Mouse (Mus musculus) stomach, embryonic 16.5 days (tissue): ENCODE measurements around the gene 4930590J08Rik. TPM values are rescaled to one million over a fixed set of nuclear protein-coding genes. Genes with fewer than 3 reads are reported as not detected.

Experiments used
- ATAC-seq: fragments of 200-750 bp; cut with Nextera tagmentation; 2 replicates; pipeline ENCODE4 v1.8.0; 2017; ENCODE audit warnings: moderate number of reproducible peaks, moderate TSS enrichment; ENCODE audit not compliant: insufficient read depth, low FRiP score
- H3K27ac ChIP-seq: fragments of 300-500 bp; sonication (generic); 2 replicates; pipeline ENCODE4 v1.5.1; 2014; ENCODE audit warnings: low read length
- H3K27me3 ChIP-seq: fragments of 300-500 bp; sonication (generic); 2 replicates; pipeline ENCODE4 v1.6.1; 2014; ENCODE audit warnings: low read length, control low read depth, mixed read lengths; ENCODE audit not compliant: control insufficient read depth, insufficient read depth
- H3K36me3 ChIP-seq: fragments of 300-500 bp; sonication (generic); 2 replicates; pipeline ENCODE4 v1.6.1; 2014; ENCODE audit warnings: low read length; ENCODE audit not compliant: control insufficient read depth, insufficient read depth
- H3K4me1 ChIP-seq: fragments of 300-500 bp; sonication (generic); 2 replicates; pipeline ENCODE4 v1.6.1; 2014; ENCODE audit warnings: low read length, control low read depth, mixed read lengths; ENCODE audit not compliant: control insufficient read depth, insufficient read depth
- H3K4me2 ChIP-seq: fragments of 300-500 bp; sonication (generic); 2 replicates; pipeline ENCODE4 v1.6.1; 2014; ENCODE audit warnings: low read depth, low read length, mixed read lengths
- H3K4me3 ChIP-seq: fragments of 300-500 bp; sonication (generic); replicated peaks from 2 replicates; pipeline ENCODE4 v1.5.1; 2014; ENCODE audit warnings: mild to moderate bottlenecking, low read length
- H3K9ac ChIP-seq: fragments of 300-500 bp; sonication (generic); 2 replicates; pipeline ENCODE4 v1.6.1; 2014; ENCODE audit warnings: low read length
- H3K9me3 ChIP-seq: fragments of 300-500 bp; sonication (generic); replicated peaks from 2 replicates; pipeline ENCODE4 v1.6.1; 2016; ENCODE audit warnings: low read length, control low read depth; ENCODE audit not compliant: control insufficient read depth
- WGBS: fragments of 180-500 bp; shearing (Covaris S2); extraction: QIAGEN DNeasy Blood & Tissue Kit; methylation state at CpG from one replicate; pipeline ENCODE4 v1.1.7; 2014; 5-methylcytosine and 5-hydroxymethylcytosine counted together
- polyA plus RNA-seq: library from polyadenylated mRNA; unstranded; fragments of >200 nt; fragmentation: Nextera tagmentation; extraction: Ambion mirVana; gene quantifications from 2 replicates; pipeline ENCODE4 v1.2.1, GENCODE M21; 2015

4930590J08Rik gene
- polyA plus RNA-seq, 1 experiment from 2014 or later = 0.19 TPM

DNA sequence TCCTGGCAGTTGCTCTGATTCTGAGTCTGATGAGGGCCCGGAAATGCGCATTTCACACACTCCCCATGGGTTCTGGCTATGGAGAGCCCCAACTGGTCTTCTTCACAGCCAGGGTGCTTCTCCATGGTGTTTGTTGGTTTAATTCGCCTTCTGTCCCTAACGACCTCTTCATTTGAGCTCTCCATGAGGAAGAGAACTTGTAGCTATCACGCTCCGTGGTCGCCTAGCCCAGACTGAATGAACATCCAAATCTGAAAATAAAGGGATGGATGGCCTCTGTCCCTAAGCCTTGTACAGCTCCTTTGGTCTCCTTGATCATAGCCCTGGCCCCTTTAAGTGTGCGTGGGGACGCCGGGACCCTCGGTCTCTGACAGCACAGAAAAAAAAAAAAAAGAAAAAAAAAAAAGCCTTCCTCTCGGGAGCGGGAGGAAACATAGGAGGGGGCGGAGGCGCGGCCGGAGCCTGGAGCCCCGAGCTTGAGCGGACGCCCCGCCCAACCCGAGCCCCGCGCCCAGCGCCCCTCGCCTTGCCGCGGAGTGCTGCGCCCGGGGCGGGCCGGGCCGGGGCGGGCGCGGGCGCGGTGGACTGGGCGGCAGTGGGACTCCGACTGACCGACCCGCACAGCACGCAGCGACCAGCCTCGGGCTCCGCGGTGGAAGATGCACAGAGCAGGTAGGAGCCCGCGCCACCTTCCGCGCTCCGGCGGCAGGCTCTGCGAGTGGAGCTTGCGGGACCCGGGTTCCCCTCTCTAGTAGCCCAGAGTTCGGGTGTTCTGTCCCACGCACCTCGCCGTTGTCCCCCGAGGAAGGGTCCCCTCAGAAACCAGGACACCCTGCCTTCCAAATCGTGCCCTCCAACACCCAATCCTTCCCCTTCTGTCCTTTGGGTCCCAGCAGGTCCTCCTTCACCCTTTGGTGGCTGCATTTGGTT, 76.0 kb downstream of the 4930590J08Rik start, which contains the start of gene Fgd5:
TSS of gene Fgd5 (plus strand) at position 508 of the 930 bp plus-strand sequence.
- Histone ChIP-seq H3K27ac (no peak within 1 kb of the TSS), H3K4me2 (peak within 1 kb of the TSS; percentile 89), H3K4me1 (no peaks in the 10 kb centered on the region), H3K4me3 (peak within 1 kb of the TSS; percentile 57), H3K9ac (peak within 1 kb of the TSS; percentile 71), H3K27me3 (peaks cover 14% of the 10 kb centered on the region), H3K9me3 (no peaks in the 10 kb centered on the region), H3K36me3 (no peaks in the 10 kb centered on the region)
- WGBS = 2% methylated on average over 59 of the region's 62 CpGs
- peak; percentile 77 for ATAC-seq

- Histone ChIP-seq H3K27ac (no peak overlapping the region), H3K9ac (peak overlapping the region; percentile 71), H3K27me3 (peaks cover 14% of the 10 kb centered on the region), H3K4me3 (peak overlapping the region; percentile 57), H3K36me3 (no peaks in the 10 kb centered on the region), H3K9me3 (no peaks in the 10 kb centered on the region), H3K4me2 (peak overlapping the region; percentile 89), H3K4me1 (no peaks in the 10 kb centered on the region)
- 14% methylated on average over 23 of the region's 23 CpGs for WGBS
- no peak; the same call in 1 of the 2 replicates for ATAC-seq
Observed at GRCm38 (mm10) chr6:91979301-91979996, 76.8 kb downstream of the 4930590J08Rik start.

DNA sequence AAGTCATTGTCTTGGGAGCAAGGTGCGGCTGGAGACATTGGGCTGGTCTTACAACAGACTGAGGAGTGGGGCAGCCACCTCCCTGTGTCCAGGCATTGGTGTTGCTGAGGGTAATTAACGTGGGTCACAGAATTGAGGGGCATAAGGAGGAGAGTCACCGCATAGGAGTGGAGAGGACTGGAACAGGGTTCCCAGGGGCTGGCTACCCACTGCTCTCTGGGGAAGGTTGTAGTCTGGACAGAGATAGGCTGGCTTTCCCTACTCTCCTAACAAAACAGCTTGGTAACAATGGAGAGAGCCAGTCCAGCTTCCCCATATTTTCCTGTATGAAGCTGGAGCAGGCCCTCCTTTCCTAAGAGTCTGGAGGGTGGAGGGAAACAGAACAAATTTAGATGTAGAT, 77.4 kb downstream of the 4930590J08Rik start:
- Histone ChIP-seq H3K27me3 (peaks cover 14% of the 10 kb centered on the region), H3K36me3 (no peaks in the 10 kb centered on the region), H3K9me3 (no peaks in the 10 kb centered on the region), H3K4me1 (no peaks in the 10 kb centered on the region), H3K4me2 (no peak overlapping the region), H3K4me3 (peak overlapping the region; percentile 57), H3K9ac (0 out of 2 replicates have a peak overlapping the region, but pooled peaks have one; percentile 9), H3K27ac (no peak overlapping the region)
- no peak for ATAC-seq
- 72% methylated on average over 3 of the region's 3 CpGs for WGBS

- no peak overlapping the region for H3K4me2 ChIP-seq
- no peak for ATAC-seq
- H3K9ac ChIP-seq = no peak overlapping the region
- H3K4me1 ChIP-seq = no peaks in the 10 kb centered on the region
- no peaks in the 10 kb centered on the region for H3K27me3 ChIP-seq
- H3K9me3 ChIP-seq = no peaks in the 10 kb centered on the region
- no peak overlapping the region for H3K4me3 ChIP-seq
- H3K36me3 ChIP-seq = no peaks in the 10 kb centered on the region
- WGBS = 82% methylated on average over 8 of the region's 8 CpGs
- no peak overlapping the region for H3K27ac ChIP-seq
Observed at GRCm38 (mm10) chr6:91990101-91990500, 87.5 kb downstream of the 4930590J08Rik start.

- Histone ChIP-seq H3K4me1 (no peaks in the 10 kb centered on the region), H3K4me3 (no peak overlapping the region), H3K4me2 (no peak overlapping the region), H3K36me3 (no peaks in the 10 kb centered on the region), H3K27me3 (no peaks in the 10 kb centered on the region), H3K9ac (no peak overlapping the region), H3K27ac (no peak overlapping the region), H3K9me3 (no peaks in the 10 kb centered on the region)
- 58% methylated on average over 2 of the region's 2 CpGs for WGBS
- ATAC-seq = no peak
Observed at GRCm38 (mm10) chr6:91992823-91993222, 90.2 kb downstream of the 4930590J08Rik start.

- WGBS = 70% methylated on average over 8 of the region's 8 CpGs
- Histone ChIP-seq H3K4me1 (no peaks in the 10 kb centered on the region), H3K9ac (no peak overlapping the region), H3K27me3 (no peaks in the 10 kb centered on the region), H3K27ac (no peak overlapping the region), H3K9me3 (no peaks in the 10 kb centered on the region), H3K4me2 (no peak overlapping the region), H3K4me3 (no peak overlapping the region), H3K36me3 (no peaks in the 10 kb centered on the region)
- ATAC-seq = no peak
Observed at GRCm38 (mm10) chr6:91993795-91994505, 91.3 kb downstream of the 4930590J08Rik start.

GRCm38 (mm10) chr6:91996072-91996471, 93.5 kb downstream of the 4930590J08Rik start:
- Histone ChIP-seq H3K9ac (no peak overlapping the region), H3K36me3 (no peaks in the 10 kb centered on the region), H3K27me3 (no peaks in the 10 kb centered on the region), H3K4me3 (no peak overlapping the region), H3K4me1 (no peaks in the 10 kb centered on the region), H3K4me2 (no peak overlapping the region), H3K27ac (no peak overlapping the region), H3K9me3 (no peaks in the 10 kb centered on the region)
- no peak for ATAC-seq
- WGBS = 82% methylated on average over 8 of the region's 8 CpGs
